Mouse (Mus musculus) limb, embryonic 14.5 days (tissue): ENCODE results near the gene Nab2. TPM values are rescaled to one million over a fixed set of nuclear protein-coding genes. Genes with fewer than 3 reads are reported as not detected.

Source experiments
- ATAC-seq: fragments of 200-750 bp; cut with Nextera tagmentation; 2 replicates; pipeline ENCODE4 v1.8.0; 2017; ENCODE audit warnings: low read depth, moderate number of reproducible peaks, moderate TSS enrichment; ENCODE audit not compliant: low FRiP score
- DNase-seq: peaks from one replicate; pipeline ENCODE4 v3.0.0-alpha.2; 2015; ENCODE audit warnings: low spot score
- H3K27ac ChIP-seq: fragments of 300-500 bp; sonication (generic); replicated peaks from 2 replicates; pipeline ENCODE4 v1.5.1; 2014; ENCODE audit warnings: low read depth, mild to moderate bottlenecking, low read length, moderate library complexity, mixed read lengths
- H3K27me3 ChIP-seq: fragments of 300-500 bp; sonication (generic); 2 replicates; pipeline ENCODE4 v1.6.1; 2014; ENCODE audit warnings: low read length, mixed read lengths; ENCODE audit not compliant: control insufficient read depth, insufficient read depth
- H3K36me3 ChIP-seq: fragments of 300-500 bp; sonication (generic); 2 replicates; pipeline ENCODE4 v1.6.1; 2014; ENCODE audit warnings: mild to moderate bottlenecking, low read length, moderate library complexity, mixed read lengths; ENCODE audit not compliant: control insufficient read depth, insufficient read depth
- H3K4me1 ChIP-seq: fragments of 300-500 bp; sonication (generic); 2 replicates; pipeline ENCODE4 v1.6.1; 2014; ENCODE audit warnings: antibody characterized with exemption, low read length, mixed read lengths; ENCODE audit not compliant: control insufficient read depth, insufficient read depth
- H3K4me2 ChIP-seq: fragments of 300-500 bp; sonication (generic); replicated peaks from 2 replicates; pipeline ENCODE4 v1.6.1; 2014; ENCODE audit warnings: low read depth, mild to moderate bottlenecking, low read length, moderate library complexity; ENCODE audit not compliant: severe bottlenecking
- H3K4me3 ChIP-seq: fragments of 300-500 bp; sonication (generic); replicated peaks from 2 replicates; pipeline ENCODE4 v1.5.1; 2014; ENCODE audit warnings: low read length
- H3K9ac ChIP-seq: fragments of 300-500 bp; sonication (generic); 2 replicates; pipeline ENCODE4 v1.6.1; 2014; ENCODE audit warnings: mild to moderate bottlenecking, low read depth, low read length, moderate library complexity; ENCODE audit not compliant: severe bottlenecking
- H3K9me3 ChIP-seq: fragments of 300-500 bp; sonication (generic); 2 replicates; pipeline ENCODE4 v1.6.1; 2016; ENCODE audit warnings: low read length; ENCODE audit not compliant: control insufficient read depth
- POLR2A ChIP-seq: fragments of 200-500 bp; IDR thresholded peaks from 2 replicates; pipeline ENCODE4 v1.8.0; 2012; ENCODE audit warnings: inconsistent platforms, mild to moderate bottlenecking, moderate library complexity, borderline replicate concordance; ENCODE audit not compliant: insufficient read depth, insufficient read length; ENCODE audit errors: extremely low read depth
- WGBS: fragments of 180-500 bp; shearing (Covaris S2); extraction: QIAGEN DNeasy Blood & Tissue Kit; methylation state at CpG from one replicate; pipeline ENCODE4 v1.1.7; 2014; 5-methylcytosine and 5-hydroxymethylcytosine counted together
- polyA plus RNA-seq, 2 experiments: library from polyadenylated mRNA; depleted of rRNA in 1 of 2; stranded (reverse) in 1 of 2; unstranded in 1 of 2; fragments of >200 nt; fragmentation: Nextera tagmentation in 1 of 2; extraction: Ambion mirVana in 1 of 2; gene quantifications; 2 replicates each; pipeline versions ENCODE4 v1.2.1 to v1.2.3; 2012 to 2014

The Nab2 gene
- polyA plus RNA-seq, 2 experiments = 16.4 to 64.5 TPM

DNA sequence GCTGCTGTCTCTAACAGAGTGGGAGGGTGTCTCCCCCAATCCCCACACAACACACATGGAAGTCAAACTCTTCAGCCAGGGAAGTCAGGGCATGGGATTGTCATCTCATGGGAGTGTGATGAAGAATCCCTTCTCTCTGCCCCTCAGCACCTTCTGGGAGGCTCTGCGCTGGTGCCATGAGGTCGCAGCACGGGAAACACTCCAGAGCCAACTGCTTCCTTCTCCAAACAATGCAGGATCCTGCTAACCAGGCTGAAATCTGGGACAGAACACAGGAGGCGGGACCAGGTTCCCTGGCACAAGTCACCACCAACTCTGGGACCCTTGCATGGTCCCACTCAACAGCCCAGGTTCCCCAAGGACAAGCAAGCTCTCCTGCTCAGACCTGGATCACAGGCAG, 51.1 kb downstream of the Nab2 start:
- peaks cover 18% of the 10 kb centered on the region for H3K36me3 ChIP-seq
- TF ChIP-seq POLR2A = no peak
- H3K9ac ChIP-seq = no peak overlapping the region
- no peaks in the 10 kb centered on the region for H3K9me3 ChIP-seq
- H3K4me1 ChIP-seq = peaks cover 63% of the 10 kb centered on the region
- no peak overlapping the region for H3K4me3 ChIP-seq
- no peaks in the 10 kb centered on the region for H3K27me3 ChIP-seq
- no peak for DNase-seq
- WGBS = 57% methylated on average over 4 of the region's 4 CpGs
- H3K4me2 ChIP-seq = peak overlapping the region; percentile 90; the same call in 1 of the 2 replicates
- no peak overlapping the region for H3K27ac ChIP-seq
- ATAC-seq = no peak

- no peak overlapping the region for H3K4me3 ChIP-seq
- no peak for TF ChIP-seq POLR2A
- H3K9ac ChIP-seq = no peak overlapping the region
- peak overlapping the region; percentile 48 for H3K4me2 ChIP-seq
- peak overlapping the region; percentile 84 for H3K27ac ChIP-seq
- no peaks in the 10 kb centered on the region for H3K27me3 ChIP-seq
- peaks cover 28% of the 10 kb centered on the region for H3K36me3 ChIP-seq
- peaks cover 63% of the 10 kb centered on the region for H3K4me1 ChIP-seq
- WGBS = 23% methylated on average over 6 of the region's 7 CpGs
- H3K9me3 ChIP-seq = no peaks in the 10 kb centered on the region
- DNase-seq = no peak
- ATAC-seq = no peak
Measured at GRCm38 (mm10) chr10:127616261-127616679, 52.1 kb downstream of the Nab2 start.

GRCm38 (mm10) chr10:127615591-127615990, 52.8 kb downstream of the Nab2 start:
- Histone ChIP-seq H3K9ac (no peak overlapping the region; the same call in 1 of the 2 replicates), H3K27me3 (no peaks in the 10 kb centered on the region), H3K9me3 (no peaks in the 10 kb centered on the region), H3K36me3 (peaks cover 34% of the 10 kb centered on the region), H3K4me2 (peak overlapping the region; percentile 48), H3K4me3 (no peak overlapping the region), H3K27ac (peak overlapping the region; percentile 84), H3K4me1 (peaks cover 63% of the 10 kb centered on the region)
- ATAC-seq (no peak), DNase-seq (no peak)
- TF ChIP-seq POLR2A = no peak
- 46% methylated on average over 3 of the region's 3 CpGs for WGBS

- Histone ChIP-seq H3K27me3 (no peaks in the 10 kb centered on the region), H3K4me2 (peak overlapping the region; percentile 48), H3K27ac (peak overlapping the region; percentile 84), H3K9me3 (no peaks in the 10 kb centered on the region), H3K4me3 (peak overlapping the region; percentile 13), H3K9ac (0 out of 2 replicates have a peak overlapping the region, but pooled peaks have one; percentile 34), H3K4me1 (peaks cover 63% of the 10 kb centered on the region), H3K36me3 (peaks cover 40% of the 10 kb centered on the region)
- 11% methylated on average over 2 of the region's 2 CpGs for WGBS
- ATAC-seq = peak; percentile 27; the same call in 1 of the 2 replicates
- TF ChIP-seq POLR2A = no peak
- DNase-seq = no peak
Measured at GRCm38 (mm10) chr10:127615034-127615374, 53.4 kb downstream of the Nab2 start.

DNA sequence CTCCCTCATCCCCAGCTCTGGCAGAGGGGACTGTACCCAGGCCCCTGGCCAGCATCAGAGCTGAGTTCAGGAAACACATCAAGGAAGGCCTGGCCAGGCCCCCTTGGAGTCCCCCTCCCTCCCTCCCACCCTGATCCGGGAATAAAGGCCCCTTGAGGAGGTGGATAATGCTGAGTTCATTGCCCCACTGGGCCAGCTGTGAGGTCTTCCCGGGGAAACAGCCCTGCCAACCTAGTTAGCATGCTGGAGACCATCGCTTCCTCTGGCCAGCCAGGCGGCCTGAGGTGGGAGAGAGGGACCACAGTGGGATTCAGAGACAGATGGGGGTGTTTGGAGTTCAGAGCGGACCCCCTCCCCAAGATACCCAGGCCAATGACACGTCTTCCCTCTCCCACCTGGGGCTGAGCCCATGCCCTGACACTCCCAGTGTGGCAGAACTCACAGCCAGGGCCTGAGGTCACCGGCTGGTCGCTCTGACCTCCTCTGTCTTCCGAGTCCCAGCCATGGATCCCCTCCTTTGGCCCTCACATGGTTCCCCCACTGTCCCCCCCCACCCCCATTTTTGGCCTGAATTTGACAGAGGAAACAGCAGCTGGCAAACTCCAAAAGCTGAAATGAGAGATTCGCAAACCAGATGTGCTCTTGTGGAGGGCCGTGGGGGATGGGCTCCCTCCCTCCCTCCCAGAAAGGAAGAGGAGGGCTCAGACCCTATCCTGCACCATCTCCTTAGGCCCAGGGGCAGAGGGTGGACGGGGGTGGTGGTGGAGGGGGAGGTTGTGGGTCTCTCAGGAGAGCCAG, 53.9 kb downstream of the Nab2 start:
- Histone ChIP-seq H3K9ac (peak overlapping the region; percentile 34; the same call in 1 of the 2 replicates), H3K9me3 (no peaks in the 10 kb centered on the region), H3K36me3 (peaks cover 46% of the 10 kb centered on the region), H3K27me3 (no peaks in the 10 kb centered on the region), H3K4me2 (peak overlapping the region; percentile 48), H3K4me3 (peak overlapping the region; percentile 13), H3K27ac (peak overlapping the region; percentile 84), H3K4me1 (peaks cover 63% of the 10 kb centered on the region)
- 12% methylated on average over 12 of the region's 12 CpGs for WGBS
- ATAC-seq (peak; percentile 64), DNase-seq (peak; percentile 75)
- TF ChIP-seq POLR2A = no peak
